Mouse (Mus musculus) retina, embryonic 14.5 days (tissue): ENCODE results near the gene Kcnj13.

Source experiments
- DNase-seq: peaks from one replicate; pipeline ENCODE4 v3.0.0-alpha.2; 2015; ENCODE audit warnings: low spot score

The Kcnj13 gene

GRCm38 (mm10) chr1:87394594-87394993 lies at the start of gene Kcnj13:
TSS of gene Kcnj13 (minus strand) at chr1:87394729.
- DNase-seq, result peak; percentile 72

- DNase-seq, result no peak
These were observed 42.1 kb upstream of the Kcnj13 start for GRCm38 (mm10) chr1:87436583-87436982.

GRCm38 (mm10) chr1:87435125-87435524 lies 40.6 kb upstream of the Kcnj13 start:
- no peak for DNase-seq

- DNase-seq, result peak; percentile 75
These were observed 24.2 kb upstream of the Kcnj13 start for GRCm38 (mm10) chr1:87418733-87419132.

- no peak for DNase-seq
These were observed 14.9 kb upstream of the Kcnj13 start for GRCm38 (mm10) chr1:87409380-87409779.

GRCm38 (mm10) chr1:87406012-87406411 lies 11.5 kb upstream of the Kcnj13 start:
- no peak for DNase-seq

- DNase-seq, result no peak
These were observed 10.2 kb upstream of the Kcnj13 start for GRCm38 (mm10) chr1:87404710-87405109.

- DNase-seq, result no peak
These were observed 2.5 kb upstream of the Kcnj13 start for GRCm38 (mm10) chr1:87396923-87397586.

- no peak for DNase-seq
These were observed 909 bp downstream of the Kcnj13 start for GRCm38 (mm10) chr1:87393444-87394195.

GRCm38 (mm10) chr1:87386436-87387092 lies 8.0 kb downstream of the Kcnj13 start:
- DNase-seq, result no peak

- no peak for DNase-seq
These were observed 13.4 kb downstream of the Kcnj13 start for GRCm38 (mm10) chr1:87381152-87381551.

- peak; percentile 46 for DNase-seq
These were observed 14.6 kb downstream of the Kcnj13 start for GRCm38 (mm10) chr1:87379919-87380318.

- no peak for DNase-seq
These were observed 16.4 kb downstream of the Kcnj13 start for GRCm38 (mm10) chr1:87378024-87378560.

GRCm38 (mm10) chr1:87360276-87360675 lies 34.3 kb downstream of the Kcnj13 start:
- DNase-seq, result no peak

GRCm38 (mm10) chr1:87350576-87350975 lies 44.0 kb downstream of the Kcnj13 start:
- no peak for DNase-seq
